Mouse (Mus musculus) subcutaneous adipose tissue, adult 2 months (tissue): ENCODE measurements around the gene Zswim8. TPM values are rescaled to one million over a fixed set of nuclear protein-coding genes. Genes with fewer than 3 reads are reported as not detected.

Experiments
- polyA plus RNA-seq: library from polyadenylated mRNA; depleted of rRNA; stranded (reverse); fragments of >200 nt; gene quantifications from 2 replicates; pipeline ENCODE4 v1.2.3, GENCODE M21; 2012; ENCODE audit warnings: low replicate concordance; rRNA removed

Zswim8 gene
- 184 and 239 TPM in 2 replicates for polyA plus RNA-seq

DNA sequence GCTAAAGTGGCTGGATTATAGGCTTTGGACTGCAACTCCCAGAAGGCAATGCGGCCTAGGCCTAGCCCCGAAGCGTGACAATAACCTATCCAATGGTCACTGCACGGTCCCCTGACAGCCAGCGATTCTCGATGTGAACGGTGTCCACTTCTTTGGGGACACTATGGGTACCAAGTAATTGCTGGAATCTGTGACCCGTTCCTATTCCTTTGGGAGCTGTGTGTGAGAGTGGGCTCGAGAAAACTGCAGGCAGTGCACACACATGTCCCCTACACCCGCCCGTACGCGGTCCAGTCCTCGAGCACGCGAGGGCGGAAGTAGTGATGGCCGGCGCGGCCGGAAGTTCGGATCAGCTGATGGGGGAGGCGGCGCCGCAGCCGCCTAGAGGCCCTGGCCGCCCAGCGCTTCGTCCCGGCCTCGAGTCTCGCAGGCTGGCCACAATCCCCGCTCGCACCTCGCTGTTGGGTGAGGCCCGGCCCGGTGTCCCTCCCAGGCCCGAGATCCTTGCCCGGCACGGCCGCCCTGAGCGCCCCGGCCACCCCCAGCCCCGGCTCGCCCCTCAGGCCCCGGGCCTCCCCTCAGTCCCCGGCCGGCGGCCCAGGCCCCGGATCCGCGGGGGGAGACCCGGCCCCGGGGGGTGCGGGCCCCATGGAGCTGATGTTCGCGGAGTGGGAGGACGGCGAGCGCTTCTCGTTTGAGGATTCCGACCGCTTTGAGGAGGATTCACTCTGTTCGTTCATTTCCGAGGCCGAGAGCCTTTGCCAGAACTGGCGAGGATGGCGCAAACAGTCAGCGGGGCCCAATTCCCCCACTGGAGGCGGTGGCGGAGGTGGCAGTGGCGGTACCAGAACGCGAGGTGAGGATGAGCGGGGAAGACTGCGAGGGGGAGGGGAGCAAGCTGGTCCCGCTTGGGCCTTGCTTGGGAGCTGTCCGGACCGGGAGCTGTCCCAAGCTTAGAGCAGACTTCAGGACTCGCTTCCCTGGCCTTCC lies at the start of gene Zswim8:
Gene Zswim8 (plus strand): TSS at position 352 of the 990 bp plus-strand sequence.

DNA sequence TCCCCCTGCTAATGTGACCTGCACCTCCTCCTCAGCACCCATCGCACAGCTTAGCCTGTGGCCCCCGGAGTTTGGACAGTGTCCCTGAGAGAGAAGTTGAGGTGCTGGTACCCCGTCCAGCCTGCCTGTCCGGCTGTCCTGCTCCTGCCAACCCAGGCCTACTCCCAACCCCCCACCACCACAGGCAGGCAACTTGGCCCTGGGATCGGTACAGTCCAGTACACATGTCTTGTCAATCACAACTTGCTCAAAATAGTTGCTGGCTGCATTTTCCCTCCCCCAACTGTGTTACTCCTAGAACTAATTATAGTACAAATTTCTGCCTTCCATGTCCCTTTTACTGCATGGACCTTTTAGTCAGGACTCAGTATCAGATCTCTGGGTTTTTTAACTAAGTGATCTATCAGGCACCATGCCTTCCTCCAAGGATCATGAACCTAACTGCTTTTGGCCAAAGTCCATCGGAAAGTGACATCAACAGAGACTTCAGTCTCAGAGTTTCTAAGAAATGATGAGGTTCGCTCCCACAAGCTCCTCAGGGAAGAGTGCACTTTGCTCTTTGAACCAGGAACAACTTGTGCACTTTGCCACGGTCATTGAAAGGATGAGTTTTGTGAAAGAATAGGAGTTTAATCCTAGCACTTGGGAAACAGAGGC lies 39.1 kb upstream of the Zswim8 start, which contains the start of gene Synpo2l:
Gene Synpo2l (minus strand): TSS at position 201 of the 657 bp plus-strand sequence.

GRCm38 (mm10) chr14:20674064-20674833 lies 33.1 kb upstream of the Zswim8 start, which contains the start of gene Sec24c:
Gene Sec24c, plus strand, starts transcription at chr14:20674308.

GRCm38 (mm10) chr14:20694884-20695760 lies 12.2 kb upstream of the Zswim8 start, which contains the start of gene Fut11:
Gene Fut11, plus strand, starts transcription at chr14:20694968.

DNA sequence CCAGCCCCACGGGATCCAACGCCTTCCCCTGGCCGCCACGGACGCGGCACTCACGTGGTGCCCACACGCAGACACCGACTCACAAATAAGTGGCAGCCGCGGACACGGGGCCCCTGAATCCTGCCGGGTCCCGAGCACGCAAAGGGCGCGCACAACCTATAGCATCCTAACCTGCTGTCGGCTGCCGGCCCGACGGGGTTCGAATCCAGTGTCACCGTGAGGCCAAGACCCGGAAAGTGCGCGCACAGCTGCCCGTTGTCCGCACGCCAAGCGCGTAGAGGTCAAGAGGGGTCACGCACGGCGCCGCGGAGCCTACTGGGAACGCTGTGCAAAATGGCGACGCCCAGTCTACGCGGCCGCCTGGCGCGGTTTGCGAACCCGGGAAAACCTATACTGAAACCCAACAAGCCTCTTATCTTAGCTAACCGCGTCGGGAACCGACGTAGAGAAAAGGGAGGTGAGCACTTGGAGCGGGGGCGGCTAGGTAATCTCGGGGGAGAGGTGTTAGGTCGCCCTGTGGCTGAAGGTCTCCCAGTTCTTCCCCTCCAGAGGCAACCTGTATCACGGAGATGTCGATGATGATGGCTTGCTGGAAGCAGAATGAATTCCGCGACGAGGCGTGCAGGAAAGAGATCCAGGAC lies 4.5 kb upstream of the Zswim8 start, which contains the start of gene Chchd1:
Gene Chchd1 (plus strand): TSS at position 266 of the 641 bp plus-strand sequence.

GRCm38 (mm10) chr14:20733952-20734774 lies 26.8 kb downstream of the Zswim8 start, which contains the start of gene Ndst2:
Gene Ndst2, minus strand, starts transcription at chr14:20734562.

Other genes starting within 250 kb of the Zswim8 start
- gene Anxa7, start 227.4 kb upstream of the Zswim8 start, polyA plus RNA-seq = 91.2 and 113 TPM in 2 replicates
- 0.58 and 0.80 TPM in 2 replicates for gene Mss51, start 210.7 kb upstream of the Zswim8 start, polyA plus RNA-seq
- gene Ppp3cb, start 161.0 kb upstream of the Zswim8 start, polyA plus RNA-seq = 15.0 and 19.5 TPM in 2 replicates
- gene Usp54, start 66.5 kb upstream of the Zswim8 start, polyA plus RNA-seq = 4.9 and 17.0 TPM in 2 replicates
- gene Myoz1, start 51.0 kb upstream of the Zswim8 start, polyA plus RNA-seq = 0.12 TPM in 1 of 2 replicates, not detected in the other
- gene Synpo2l, start 39.2 kb upstream of the Zswim8 start, polyA plus RNA-seq = 0.17 and 0.35 TPM in 2 replicates
- gene Sec24c, start 33.2 kb upstream of the Zswim8 start, polyA plus RNA-seq = 115 and 168 TPM in 2 replicates
- gene Fut11, start 12.6 kb upstream of the Zswim8 start, polyA plus RNA-seq = 11.9 and 26.9 TPM in 2 replicates
- 37.9 and 43.7 TPM in 2 replicates for gene Chchd1, start 4.5 kb upstream of the Zswim8 start, polyA plus RNA-seq
- gene Ndst2, start 27.0 kb downstream of the Zswim8 start, polyA plus RNA-seq = 42.1 and 61.4 TPM in 2 replicates
- gene Camk2g, start 86.5 kb downstream of the Zswim8 start, polyA plus RNA-seq = 37.1 and 54.2 TPM in 2 replicates
- gene Plau, start 129.1 kb downstream of the Zswim8 start, polyA plus RNA-seq = 16.1 and 53.4 TPM in 2 replicates
- gene Vcl, start 221.8 kb downstream of the Zswim8 start, polyA plus RNA-seq = 89.1 and 124 TPM in 2 replicates